Mouse (Mus musculus) erythroblast, embryonic 14.5 days (primary cell): Measurements from ENCODE around the gene Letmd1. TPM values are rescaled to one million over a fixed set of nuclear protein-coding genes. Genes with fewer than 3 reads are reported as not detected.
"Not testable (repeated sequence)": the region's sequence is repeated elsewhere in the genome, so short reads cannot be mapped to it uniquely, and the experiment has no call there.

Experiments used
- H3K27me3 ChIP-seq: 2 replicates; pipeline ENCODE4 v1.6.1; 2012; ENCODE audit warnings: inconsistent platforms; ENCODE audit not compliant: control insufficient read depth
- H3K36me3 ChIP-seq: 2 replicates; pipeline ENCODE4 v1.6.1; 2012; ENCODE audit warnings: mild to moderate bottlenecking, inconsistent platforms; ENCODE audit not compliant: control insufficient read depth
- H3K4me1 ChIP-seq: 2 replicates; pipeline ENCODE4 v1.6.1; 2012; ENCODE audit warnings: inconsistent platforms; ENCODE audit not compliant: control insufficient read depth
- H3K4me3 ChIP-seq: replicated peaks from 2 replicates; pipeline ENCODE3; 2012; ENCODE audit warnings: moderate library complexity, mild to moderate bottlenecking, inconsistent platforms
- H3K9me3 ChIP-seq: 2 replicates; pipeline ENCODE4 v1.6.1; 2012; ENCODE audit warnings: low read length, inconsistent platforms, mixed read lengths; ENCODE audit not compliant: control insufficient read depth
- GATA1 ChIP-seq: IDR thresholded peaks from 2 replicates; pipeline ENCODE4 v1.6.1; 2012; ENCODE audit warnings: low read length, inconsistent platforms, mixed read lengths
- TAL1 ChIP-seq: IDR thresholded peaks from 3 replicates; pipeline ENCODE4 v1.6.1; 2012; ENCODE audit warnings: low read length, inconsistent platforms, mixed read lengths
- polyA plus RNA-seq: library from polyadenylated mRNA; stranded (reverse); fragments of >175 nt; gene quantifications from 2 replicates; pipeline ENCODE4 v1.2.3, GENCODE M21; 2012

Letmd1 gene
- polyA plus RNA-seq = 0.62 and 1.0 TPM in 2 replicates

GRCm38 (mm10) chr15:100468295-100469188, at the start of gene Letmd1:
TSS of gene Letmd1 (plus strand) at chr15:100469023.
- TF ChIP-seq GATA1 = no peak
- Histone ChIP-seq H3K36me3 (peaks cover 16% of the 10 kb centered on the region), H3K9me3 (peaks cover 2% of the 10 kb centered on the region), H3K4me1 (peaks cover 30% of the 10 kb centered on the region), H3K4me3 (peak within 1 kb of the TSS; percentile 92), H3K27me3 (peaks cover 4% of the 10 kb centered on the region)

GRCm38 (mm10) chr15:100419311-100419710, 49.5 kb upstream of the Letmd1 start:
- Histone ChIP-seq H3K9me3 (no peaks in the 10 kb centered on the region), H3K4me1 (peaks cover 87% of the 10 kb centered on the region), H3K4me3 (peak overlapping the region; percentile 93), H3K27me3 (peaks cover 11% of the 10 kb centered on the region), H3K36me3 (peaks cover 67% of the 10 kb centered on the region)
- TF ChIP-seq GATA1 (no peak), TAL1 (no peak)

- Histone ChIP-seq H3K4me1 (peaks cover 84% of the 10 kb centered on the region), H3K4me3 (peak overlapping the region; percentile 93), H3K9me3 (no peaks in the 10 kb centered on the region), H3K27me3 (peaks cover 19% of the 10 kb centered on the region), H3K36me3 (peaks cover 59% of the 10 kb centered on the region)
- TF ChIP-seq TAL1 (peak; percentile 86), GATA1 (peak; percentile 89)
Observed at GRCm38 (mm10) chr15:100419901-100420745, 48.7 kb upstream of the Letmd1 start.

- peaks cover 30% of the 10 kb centered on the region for H3K27me3 ChIP-seq
- H3K36me3 ChIP-seq = peaks cover 48% of the 10 kb centered on the region
- TF ChIP-seq GATA1 (peak; percentile 86), TAL1 (no peak)
- peaks cover 73% of the 10 kb centered on the region for H3K4me1 ChIP-seq
- peak overlapping the region; percentile 93 for H3K4me3 ChIP-seq
- H3K9me3 ChIP-seq = no peaks in the 10 kb centered on the region
Observed at GRCm38 (mm10) chr15:100421059-100421757, 47.6 kb upstream of the Letmd1 start.

GRCm38 (mm10) chr15:100421758-100422197, 47.0 kb upstream of the Letmd1 start, which contains the start of gene Gm5475:
TSS of gene Gm5475 (plus strand) at chr15:100422147.
- peaks cover 68% of the 10 kb centered on the region for H3K4me1 ChIP-seq
- H3K4me3 ChIP-seq = peak within 1 kb of the TSS; percentile 93
- H3K36me3 ChIP-seq = peaks cover 42% of the 10 kb centered on the region
- peaks cover 36% of the 10 kb centered on the region for H3K27me3 ChIP-seq
- not testable (repeated sequence) for H3K9me3 ChIP-seq

- peaks cover 2% of the 10 kb centered on the region; the same call in 1 of the 2 replicates for H3K9me3 ChIP-seq
- peaks cover 42% of the 10 kb centered on the region for H3K27me3 ChIP-seq
- H3K36me3 ChIP-seq = peaks cover 36% of the 10 kb centered on the region
- peaks cover 61% of the 10 kb centered on the region for H3K4me1 ChIP-seq
- peak overlapping the region; percentile 93 for H3K4me3 ChIP-seq
- no peak for TF ChIP-seq GATA1
Observed at GRCm38 (mm10) chr15:100422476-100422875, 46.3 kb upstream of the Letmd1 start.

GRCm38 (mm10) chr15:100422899-100423860, 45.6 kb upstream of the Letmd1 start:
- H3K36me3 ChIP-seq = peaks cover 28% of the 10 kb centered on the region
- peak overlapping the region; percentile 93 for H3K4me3 ChIP-seq
- H3K9me3 ChIP-seq = peaks cover 2% of the 10 kb centered on the region; the same call in 1 of the 2 replicates
- peaks cover 45% of the 10 kb centered on the region for H3K27me3 ChIP-seq
- peaks cover 54% of the 10 kb centered on the region for H3K4me1 ChIP-seq
- TF ChIP-seq GATA1 (0 out of 2 replicates have a peak, but pooled peaks have one; percentile 13), TAL1 (no peak)

GRCm38 (mm10) chr15:100423916-100424315, 44.9 kb upstream of the Letmd1 start:
- Histone ChIP-seq H3K27me3 (peaks cover 45% of the 10 kb centered on the region), H3K4me3 (peak overlapping the region; percentile 93), H3K4me1 (peaks cover 49% of the 10 kb centered on the region), H3K9me3 (peaks cover 2% of the 10 kb centered on the region; the same call in 1 of the 2 replicates), H3K36me3 (peaks cover 22% of the 10 kb centered on the region)
- TF ChIP-seq TAL1 (no peak), GATA1 (no peak)
